Mouse (Mus musculus) testis, adult 10 weeks (tissue): Measurements from ENCODE around the gene Olfr190. TPM values are rescaled to one million over a fixed set of nuclear protein-coding genes. Genes with fewer than 3 reads are reported as not detected.

Experiments used
- polyA plus RNA-seq: library from polyadenylated mRNA; stranded (reverse); fragments of 350-450 nt; fragmentation: Illumina TruSeq; extraction: RNeasy Lipid Tissue Mini Kit (QIAGEN cat#74804); gene quantifications from one replicate; pipeline ENCODE4 v1.2.3, GENCODE M21; 2014; ENCODE audit warnings: low read depth, low replicate concordance

Olfr190 gene
- polyA plus RNA-seq: not detected

GRCm38 (mm10) chr16:59077905-59078304 is at the start of gene Olfr190:
Gene Olfr190, minus strand, starts transcription at chr16:59078005.

GRCm38 (mm10) chr16:59120969-59121368 is 43.2 kb upstream of the Olfr190 start, which contains the start of gene Olfr194:
Gene Olfr194, minus strand, starts transcription at chr16:59121069.

GRCm38 (mm10) chr16:59111781-59112180 is 34.0 kb upstream of the Olfr190 start, which contains the start of gene Olfr193:
Gene Olfr193, minus strand, starts transcription at chr16:59111881.

GRCm38 (mm10) chr16:59089722-59090121 is 11.9 kb upstream of the Olfr190 start, which contains the start of gene Olfr191:
Gene Olfr191, minus strand, starts transcription at chr16:59089822.

GRCm38 (mm10) chr16:59039710-59040109 is 38.1 kb downstream of the Olfr190 start, which contains the start of gene Olfr187:
Gene Olfr187, minus strand, starts transcription at chr16:59039767.

GRCm38 (mm10) chr16:59030191-59030590 is 47.6 kb downstream of the Olfr190 start, which contains the start of gene Olfr186:
Gene Olfr186, minus strand, starts transcription at chr16:59030291.

Other genes with a start within 250 kb of the Olfr190 start
- not detected for gene Olfr177, start 203.2 kb downstream of the Olfr190 start, polyA plus RNA-seq
- not detected for gene Olfr178, start 185.9 kb downstream of the Olfr190 start, polyA plus RNA-seq
- 1.5 TPM for gene Olfr181, start 149.2 kb downstream of the Olfr190 start, polyA plus RNA-seq
- gene Olfr180, start 148.6 kb downstream of the Olfr190 start, polyA plus RNA-seq: 0.92 TPM
- 1.1 TPM for gene Olfr183, start 82.6 kb downstream of the Olfr190 start, polyA plus RNA-seq
- gene Olfr186, start 47.7 kb downstream of the Olfr190 start, polyA plus RNA-seq: not detected
- not detected for gene Olfr187, start 38.2 kb downstream of the Olfr190 start, polyA plus RNA-seq
- not detected for gene Olfr191, start 11.8 kb upstream of the Olfr190 start, polyA plus RNA-seq
- not detected for gene Olfr193, start 33.9 kb upstream of the Olfr190 start, polyA plus RNA-seq
- 0.11 TPM for gene Olfr194, start 43.1 kb upstream of the Olfr190 start, polyA plus RNA-seq
- not detected for gene Olfr195, start 69.0 kb upstream of the Olfr190 start, polyA plus RNA-seq
- 0.11 TPM for gene Olfr196, start 92.4 kb upstream of the Olfr190 start, polyA plus RNA-seq
- not detected for gene Olfr198, start 125.5 kb upstream of the Olfr190 start, polyA plus RNA-seq
- gene Olfr199, start 141.8 kb upstream of the Olfr190 start, polyA plus RNA-seq: 2.1 TPM
- not detected for gene Olfr201, start 194.6 kb upstream of the Olfr190 start, polyA plus RNA-seq
- not detected for gene Olfr202, start 208.8 kb upstream of the Olfr190 start, polyA plus RNA-seq
- gene Olfr203, start 220.9 kb upstream of the Olfr190 start, polyA plus RNA-seq: not detected
- gene Olfr204, start 240.2 kb upstream of the Olfr190 start, polyA plus RNA-seq: not detected